Mouse (Mus musculus) forebrain, embryonic 13.5 days (tissue): Measurements from ENCODE around the gene Zfp113. TPM values are rescaled to one million over a fixed set of nuclear protein-coding genes. Genes with fewer than 3 reads are reported as not detected.
"Not testable (repeated sequence)": the region's sequence is repeated elsewhere in the genome, so short reads cannot be mapped to it uniquely, and the experiment has no call there.

Experiments used
- ATAC-seq: fragments of 200-750 bp; cut with Nextera tagmentation; 2 replicates; pipeline ENCODE4 v1.8.0; 2017
- H3K27ac ChIP-seq: fragments of 300-500 bp; sonication (generic); 2 replicates; pipeline ENCODE4 v1.5.1; 2015; ENCODE audit warnings: inconsistent platforms, mild to moderate bottlenecking, moderate library complexity
- H3K27me3 ChIP-seq: fragments of 300-500 bp; sonication (generic); 2 replicates; pipeline ENCODE4 v1.6.1; 2015; ENCODE audit warnings: mild to moderate bottlenecking, inconsistent platforms
- H3K36me3 ChIP-seq: fragments of 300-500 bp; sonication (generic); 2 replicates; pipeline ENCODE4 v1.6.1; 2015; ENCODE audit warnings: mild to moderate bottlenecking, inconsistent platforms; ENCODE audit not compliant: poor library complexity, severe bottlenecking
- H3K4me1 ChIP-seq: fragments of 300-500 bp; sonication (generic); 2 replicates; pipeline ENCODE4 v1.6.1; 2015; ENCODE audit warnings: inconsistent platforms
- H3K4me2 ChIP-seq: fragments of 300-500 bp; sonication (generic); 2 replicates; pipeline ENCODE4 v1.6.1; 2015; ENCODE audit warnings: inconsistent platforms, mild to moderate bottlenecking, moderate library complexity
- H3K4me3 ChIP-seq: fragments of 300-500 bp; sonication (generic); 2 replicates; pipeline ENCODE4 v1.5.1; 2015; ENCODE audit warnings: mild to moderate bottlenecking, inconsistent platforms
- H3K9ac ChIP-seq: fragments of 300-500 bp; sonication (generic); 2 replicates; pipeline ENCODE4 v1.6.1; 2015; ENCODE audit warnings: mild to moderate bottlenecking, inconsistent platforms
- H3K9me3 ChIP-seq: fragments of 300-500 bp; sonication (generic); replicated peaks from 2 replicates; pipeline ENCODE4 v1.6.1; 2016; ENCODE audit warnings: inconsistent platforms
- WGBS: fragments of 180-500 bp; shearing (Covaris S2); methylation state at CpG from one replicate; pipeline ENCODE4 v1.1.7; 2015; 5-methylcytosine and 5-hydroxymethylcytosine counted together
- polyA plus RNA-seq: library from polyadenylated mRNA; unstranded; fragments of >200 nt; fragmentation: Nextera tagmentation; extraction: Ambion mirVana; gene quantifications from 2 replicates; pipeline ENCODE4 v1.2.1, GENCODE M21; 2015

Zfp113 gene
- polyA plus RNA-seq, 1 experiment from 2014 or later = 46.1 TPM

DNA sequence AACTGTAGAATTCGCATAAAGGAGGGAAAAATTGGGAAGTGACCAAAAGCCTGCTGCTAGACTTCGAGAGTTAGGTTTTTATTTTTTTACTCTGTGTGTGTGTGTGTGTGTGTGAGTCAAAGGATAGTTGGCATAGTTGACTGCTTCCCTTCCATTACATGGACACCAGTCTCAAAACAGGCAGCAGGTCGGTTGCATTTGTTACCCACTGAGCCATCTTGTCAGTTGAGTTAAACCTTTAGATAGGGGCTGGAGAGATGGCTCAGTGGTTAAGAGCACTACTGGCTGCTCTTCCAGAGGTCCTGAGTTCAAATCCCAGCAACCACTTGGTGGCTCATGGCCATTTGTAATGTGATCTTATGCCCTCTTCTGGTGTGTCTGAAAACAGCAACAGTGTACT, 37.5 kb downstream of the Zfp113 start:
- H3K9ac ChIP-seq = peak overlapping the region; percentile 83
- H3K4me2 ChIP-seq = peak overlapping the region; percentile 72
- ATAC-seq = no peak
- H3K27me3 ChIP-seq = no peaks in the 10 kb centered on the region
- peaks cover 36% of the 10 kb centered on the region for H3K36me3 ChIP-seq
- H3K4me1 ChIP-seq = peaks cover 19% of the 10 kb centered on the region
- 80% methylated on average over 3 of the region's 3 CpGs for WGBS
- H3K4me3 ChIP-seq = peak overlapping the region; percentile 75
- H3K27ac ChIP-seq = no peak overlapping the region
- H3K9me3 ChIP-seq = no peaks in the 10 kb centered on the region

DNA sequence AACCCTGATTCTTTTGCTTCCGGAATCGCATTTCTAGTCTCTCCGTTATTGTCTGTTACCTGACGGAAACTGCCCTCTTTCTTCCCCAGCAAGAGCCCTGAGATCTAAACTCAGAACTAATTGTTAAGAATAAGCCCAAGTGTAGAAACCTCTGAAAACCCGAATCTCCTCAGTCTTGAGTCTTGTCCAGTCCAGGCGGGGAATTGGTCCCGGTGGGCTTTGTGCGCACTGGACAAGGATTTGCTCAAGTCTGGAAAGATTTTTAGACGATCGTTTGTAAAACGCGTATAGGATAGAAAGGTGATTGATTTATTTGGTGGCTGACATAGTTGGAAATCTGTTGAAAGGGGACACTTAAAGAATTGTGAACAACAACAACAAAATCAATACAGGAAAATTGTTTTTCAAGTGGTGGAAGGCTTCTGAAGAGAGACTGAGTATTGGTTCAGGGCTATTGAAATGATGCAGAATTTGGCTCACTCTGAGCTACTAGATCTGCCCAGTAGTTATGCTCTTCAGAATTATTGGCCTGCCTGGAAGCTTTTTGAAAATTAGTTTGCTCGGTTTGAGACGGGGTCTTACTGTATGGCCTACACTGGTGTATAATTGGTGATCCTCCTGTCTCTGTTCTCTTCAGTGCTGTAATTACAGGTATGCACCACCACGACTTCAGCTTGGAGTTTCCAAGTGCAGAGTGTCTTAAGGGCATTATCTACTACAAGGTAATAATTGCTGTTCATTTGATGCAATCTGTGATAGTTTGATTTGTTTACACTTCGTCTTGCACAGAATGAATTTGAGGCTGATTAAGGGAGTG, 38.1 kb downstream of the Zfp113 start:
- 6% methylated on average over 16 of the region's 16 CpGs for WGBS
- ATAC-seq = peak; percentile 54
- H3K9ac ChIP-seq = peak overlapping the region; percentile 83

GRCm38 (mm10) chr5:138116255-138117198, 39.0 kb downstream of the Zfp113 start, which contains the start of gene Zscan21:
Zscan21 (plus strand) TSS chr5:138116903.
- Histone ChIP-seq H3K9me3 (no peaks in the 10 kb centered on the region), H3K36me3 (peaks cover 24% of the 10 kb centered on the region), H3K4me1 (peaks cover 19% of the 10 kb centered on the region), H3K27me3 (no peaks in the 10 kb centered on the region), H3K9ac (peak within 1 kb of the TSS; percentile 83), H3K4me2 (peak within 1 kb of the TSS; percentile 72), H3K27ac (peak within 1 kb of the TSS; percentile 95), H3K4me3 (peak within 1 kb of the TSS; percentile 75)
- peak; percentile 98 for ATAC-seq
- WGBS = 7% methylated on average over 38 of the region's 38 CpGs

More for the DNA sequence above, 38.1 kb downstream of the Zfp113 start:
- peaks cover 19% of the 10 kb centered on the region for H3K4me1 ChIP-seq
- no peaks in the 10 kb centered on the region for H3K9me3 ChIP-seq
- H3K27me3 ChIP-seq = no peaks in the 10 kb centered on the region
- H3K36me3 ChIP-seq = peaks cover 30% of the 10 kb centered on the region
- peak overlapping the region; percentile 75 for H3K4me3 ChIP-seq
- H3K4me2 ChIP-seq = peak overlapping the region; percentile 72
- peak overlapping the region; percentile 95 for H3K27ac ChIP-seq

DNA sequence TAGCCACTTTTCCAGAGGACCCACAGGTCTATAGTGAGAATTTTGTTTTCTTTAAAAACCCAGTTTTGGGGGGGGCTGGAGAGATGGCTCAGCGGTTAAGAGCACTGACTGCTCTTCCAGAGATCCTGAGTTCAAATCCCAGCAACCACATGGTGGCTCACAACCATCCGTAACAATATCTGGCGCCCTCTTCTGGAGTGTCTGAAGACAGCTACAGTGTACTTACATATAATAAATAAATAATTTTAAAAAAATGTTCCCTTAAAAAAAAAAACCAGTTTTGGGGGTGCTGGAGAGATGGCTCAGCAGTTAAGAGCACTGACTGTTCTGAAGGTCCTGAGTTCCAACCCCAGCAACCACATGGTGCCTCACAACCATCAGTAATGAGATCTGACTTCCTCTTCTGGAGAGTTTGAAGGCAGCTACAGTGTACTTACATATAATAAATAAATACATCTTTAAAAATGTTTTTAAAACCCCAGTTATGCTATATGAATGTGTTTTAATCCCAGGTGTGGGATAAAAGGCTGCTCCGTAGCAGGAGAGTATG, 45.6 kb downstream of the Zfp113 start:
- H3K27ac ChIP-seq, H3K9me3 ChIP-seq, H3K9ac ChIP-seq, H3K4me2 ChIP-seq, ATAC-seq, H3K4me3 ChIP-seq, H3K4me1 ChIP-seq, H3K27me3 ChIP-seq: not testable (repeated sequence)
- 62% methylated on average over 4 of the region's 4 CpGs for WGBS
- peaks cover 13% of the 10 kb centered on the region for H3K36me3 ChIP-seq

GRCm38 (mm10) chr5:138107130-138107529, 48.4 kb downstream of the Zfp113 start:
- Histone ChIP-seq H3K4me3 (no peak overlapping the region), H3K27ac (no peak overlapping the region), H3K36me3 (peaks cover 41% of the 10 kb centered on the region), H3K9me3 (no peaks in the 10 kb centered on the region), H3K4me2 (no peak overlapping the region), H3K27me3 (no peaks in the 10 kb centered on the region), H3K4me1 (no peaks in the 10 kb centered on the region), H3K9ac (no peak overlapping the region)
- 71% methylated on average over 3 of the region's 3 CpGs for WGBS
- no peak for ATAC-seq

- H3K4me2 ChIP-seq = no peak overlapping the region
- 93% methylated on average over 2 of the region's 2 CpGs for WGBS
- no peak for ATAC-seq
- no peaks in the 10 kb centered on the region for H3K27me3 ChIP-seq
- H3K4me3 ChIP-seq = no peak overlapping the region
- no peaks in the 10 kb centered on the region for H3K4me1 ChIP-seq
- no peak overlapping the region for H3K9ac ChIP-seq
- H3K27ac ChIP-seq = no peak overlapping the region
- H3K36me3 ChIP-seq = peaks cover 63% of the 10 kb centered on the region
- no peaks in the 10 kb centered on the region for H3K9me3 ChIP-seq
These were observed 50.6 kb downstream of the Zfp113 start for GRCm38 (mm10) chr5:138104976-138105375.

DNA sequence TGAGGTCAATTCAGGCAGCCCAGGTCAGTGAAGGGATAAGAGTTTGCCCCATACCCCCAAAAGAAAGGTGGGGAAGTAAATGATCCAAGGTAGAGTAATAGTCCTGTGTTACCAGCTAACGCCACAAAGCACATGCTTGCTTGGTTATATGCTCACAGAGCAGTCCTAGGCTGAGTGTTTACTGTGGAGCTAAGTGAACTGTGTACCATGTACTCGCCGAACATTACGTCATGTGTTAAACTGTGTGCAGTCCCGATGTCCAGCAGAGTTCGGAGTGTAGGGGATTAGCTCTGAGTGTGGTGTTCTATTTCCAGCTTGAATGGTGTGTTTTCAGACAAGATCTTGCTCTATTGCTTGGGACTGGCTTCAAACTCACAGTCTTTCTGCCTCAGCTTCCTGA, 61.1 kb downstream of the Zfp113 start:
- Histone ChIP-seq H3K27ac (no peak overlapping the region), H3K27me3 (no peaks in the 10 kb centered on the region), H3K9me3 (no peaks in the 10 kb centered on the region), H3K4me2 (no peak overlapping the region), H3K9ac (no peak overlapping the region), H3K4me3 (no peak overlapping the region), H3K4me1 (no peaks in the 10 kb centered on the region), H3K36me3 (peaks cover 69% of the 10 kb centered on the region)
- WGBS = 96% methylated on average over 6 of the region's 6 CpGs
- ATAC-seq = no peak

DNA sequence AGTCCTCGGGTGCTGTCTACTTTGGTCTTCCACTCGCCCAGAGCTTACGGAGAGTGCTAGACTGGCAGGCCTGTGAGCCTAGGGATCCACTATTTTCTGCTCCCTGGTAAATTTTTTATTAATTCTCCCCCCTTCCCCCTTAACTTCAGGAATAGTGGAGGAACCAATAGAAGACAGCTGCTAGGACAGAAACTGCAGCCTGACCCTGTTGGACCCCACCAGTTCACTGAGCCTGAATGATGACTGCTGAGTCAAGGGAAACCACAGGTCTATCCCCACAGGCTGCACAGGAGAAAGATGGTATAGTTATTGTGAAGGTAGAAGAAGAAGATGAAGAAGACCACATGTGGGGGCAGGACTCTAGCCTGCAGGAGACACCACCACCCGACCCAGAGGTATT, 62.8 kb downstream of the Zfp113 start:
- 92% methylated on average over 4 of the region's 4 CpGs for WGBS
- Histone ChIP-seq H3K36me3 (peaks cover 59% of the 10 kb centered on the region), H3K4me1 (peaks cover 7% of the 10 kb centered on the region; the same call in 1 of the 2 replicates), H3K4me2 (no peak overlapping the region), H3K9ac (no peak overlapping the region), H3K9me3 (no peaks in the 10 kb centered on the region), H3K27me3 (no peaks in the 10 kb centered on the region), H3K27ac (no peak overlapping the region), H3K4me3 (no peak overlapping the region)
- ATAC-seq = no peak

DNA sequence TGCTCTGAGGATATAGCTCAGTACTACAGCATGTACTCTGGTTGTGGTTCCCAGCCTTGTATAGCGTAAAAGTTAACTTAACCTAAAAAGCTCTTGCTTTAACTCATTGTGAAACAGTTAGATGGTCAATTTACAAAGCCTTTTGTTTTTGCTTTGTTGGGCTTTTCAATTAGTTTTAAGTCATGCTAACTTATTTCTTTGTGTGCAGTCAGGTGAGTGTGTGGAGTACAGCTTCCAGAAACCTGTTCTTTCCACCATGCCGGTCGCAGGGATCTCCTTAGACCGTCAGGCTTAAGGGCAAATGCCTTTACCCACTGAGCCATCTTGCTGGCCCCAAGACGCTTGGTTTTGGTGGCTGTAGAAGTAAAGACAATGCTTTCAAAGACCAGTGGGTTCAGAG, 64.8 kb downstream of the Zfp113 start:
- Histone ChIP-seq H3K4me2 (no peak overlapping the region), H3K9ac (no peak overlapping the region), H3K27me3 (no peaks in the 10 kb centered on the region), H3K27ac (no peak overlapping the region), H3K4me1 (peaks cover 27% of the 10 kb centered on the region), H3K36me3 (peaks cover 46% of the 10 kb centered on the region), H3K4me3 (no peak overlapping the region), H3K9me3 (no peaks in the 10 kb centered on the region)
- 92% methylated on average over 5 of the region's 5 CpGs for WGBS
- ATAC-seq = no peak

DNA sequence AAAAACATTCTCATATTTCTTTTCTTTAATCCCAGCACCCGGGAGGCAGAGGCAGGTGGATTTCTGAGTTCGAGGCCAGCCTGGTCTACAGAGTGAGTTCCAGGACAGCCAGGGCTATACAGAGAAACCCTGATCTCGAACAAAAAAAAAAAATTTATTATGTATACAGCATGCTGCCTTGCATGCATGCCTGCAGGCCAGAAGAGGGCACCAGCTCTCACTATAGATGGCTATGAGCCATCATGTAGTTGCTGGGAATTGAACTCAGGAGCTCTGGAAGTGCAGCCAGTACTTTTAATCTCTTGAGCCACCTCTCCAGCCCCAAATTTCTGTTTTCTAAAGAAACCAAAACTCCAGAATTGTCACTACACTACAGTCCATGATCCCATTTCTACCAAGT, 65.3 kb downstream of the Zfp113 start:
- H3K4me2 ChIP-seq = no peak overlapping the region
- H3K9me3 ChIP-seq = no peaks in the 10 kb centered on the region
- no peak overlapping the region for H3K4me3 ChIP-seq
- no peak overlapping the region for H3K9ac ChIP-seq
- no peaks in the 10 kb centered on the region for H3K27me3 ChIP-seq
- no peak overlapping the region for H3K27ac ChIP-seq
- no peak for ATAC-seq
- WGBS = 85% methylated on average over 3 of the region's 3 CpGs
- peaks cover 27% of the 10 kb centered on the region for H3K4me1 ChIP-seq
- H3K36me3 ChIP-seq = peaks cover 41% of the 10 kb centered on the region
